ENCODE assay signal across 8 mouse cellular contexts in the genomic region with DNA sequence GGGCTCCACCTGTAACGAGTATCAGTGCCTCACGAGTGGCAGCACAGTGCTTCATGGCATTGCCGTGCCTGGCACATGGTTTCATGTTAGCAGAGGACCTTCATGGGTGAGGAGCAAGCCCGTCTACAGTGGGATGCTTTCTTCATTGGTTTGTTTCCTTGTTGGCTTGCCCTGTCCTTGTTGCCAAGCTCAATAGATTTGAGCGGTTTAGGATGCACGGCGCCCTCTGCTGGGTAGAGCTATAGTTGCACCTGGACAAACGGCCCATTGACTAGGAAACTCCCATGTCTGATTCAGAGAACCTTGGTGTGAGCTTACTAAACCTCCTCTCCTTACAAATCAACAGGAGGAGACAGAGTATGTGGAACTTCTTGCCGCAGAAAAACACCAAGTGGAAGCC. TPM values are rescaled to one million over a fixed set of nuclear protein-coding genes. Genes with fewer than 3 reads are reported as not detected.
DNase-seq lines count a peak whose midpoint lies in the region; ATAC-seq and TF ChIP-seq lines count a peak whose summit lies in the region.
"Had no signal": no experiment of that assay in that cellular context is flagged by ENCODE, and none has a peak within 500 bp of the region (broad histone marks: within the 10 kb centered on the region; RNA-seq: fewer than 3 reads in every experiment).

No protein-coding gene starts in this region.

- no peaks in the 10 kb centered on the region for H3K79me3 ChIP-seq in C2C12 (ENCODE audit: low read depth)

- no peak overlapping the region for H3K27ac ChIP-seq in cerebellum, adult 2 months (ENCODE audit: insufficient read depth, low read length)
- H3K27ac ChIP-seq: liver, embryonic 15.5 days had no signal

- ATAC-seq in G1E (ENCODE audit: extremely low read depth, insufficient number of reproducible peaks, low FRiP score, poor library complexity, severe bottlenecking) = no peak
- ATAC-seq in megakaryocyte, adult 5-6 weeks (ENCODE audit: poor library complexity, severe bottlenecking) = peak; percentile 39

- no peak overlapping the region for H3ac ChIP-seq in C2C12 (ENCODE audit: control insufficient read depth, insufficient read length, low read depth)

- 27% methylated on average over 9 of the region's 9 CpGs for WGBS in cerebellum, adult 2 months

- H3K36me3 ChIP-seq in C2C12 (ENCODE audit: control insufficient read depth, insufficient read depth) (peaks cover 37% of the 10 kb centered on the region), G1E (replicated peaks) (peaks cover 64% of the 10 kb centered on the region)

- no peaks in the 10 kb centered on the region for H3K9me3 ChIP-seq in G1E (replicated peaks)
- H3K9me3 ChIP-seq: liver, embryonic 15.5 days had no signal

- peak; percentile 53 for TF ChIP-seq CTCF in C2C12 (IDR thresholded peaks at IDR 0.05; ENCODE audit: control insufficient read depth, insufficient read depth, insufficient read length)
- TF ChIP-seq CTCF in G1E (IDR thresholded peaks at IDR 0.05; ENCODE audit: low read depth, low read length) = peak; percentile 80
- peak; percentile 78 for TF ChIP-seq CTCF in cerebellum, adult 2 months (IDR thresholded peaks at IDR 0.05; ENCODE audit: borderline replicate concordance, insufficient read depth, low read depth, low read length)

- peak; percentile 60 for DNase-seq in G1E (ENCODE audit: low spot score)
- DNase-seq in cerebellum, adult 2 months = peak; percentile 65 to 79
- DNase-seq in gastrocnemius, postnatal 25 days = peak; percentile 44
- DNase-seq in layer of hippocampus, adult 9-10 months (ENCODE audit: low spot score) = peak; percentile 61
- peak; percentile 47 to 72 for DNase-seq in spleen, adult 18-20 months

- H3K4me3 ChIP-seq in C2C12 (ENCODE audit: insufficient read depth, poor library complexity, severe bottlenecking) (no peak overlapping the region), G1E (ENCODE audit: low read depth, low read length) (no peak overlapping the region)
- no peak overlapping the region for H3K4me3 ChIP-seq in cerebellum, adult 2 months (replicated peaks; ENCODE audit: insufficient read depth, low read depth, low read length)
- H3K4me3 ChIP-seq: liver, embryonic 15.5 days had no signal

- H3K79me2 ChIP-seq in C2C12 (ENCODE audit: control insufficient read depth, insufficient read depth) = no peaks in the 10 kb centered on the region

- TF ChIP-seq POLR2A in cerebellum, adult 2 months (IDR thresholded peaks at IDR 0.05; ENCODE audit: borderline replicate concordance, insufficient read depth, low read length) = no peak

- H3K27me3 ChIP-seq in C2C12 (ENCODE audit: control insufficient read depth, insufficient read depth, insufficient read length) (no peaks in the 10 kb centered on the region), G1E (ENCODE audit: insufficient read depth, low read length) (no peaks in the 10 kb centered on the region)
- H3K27me3 ChIP-seq in cerebellum, adult 2 months (ENCODE audit: control insufficient read depth, insufficient read depth, low read length) = no peaks in the 10 kb centered on the region
- H3K27me3 ChIP-seq: liver, embryonic 15.5 days had no signal

- peaks cover 29% of the 10 kb centered on the region for H3K4me1 ChIP-seq in G1E (ENCODE audit: insufficient read depth, low read depth, low read length)
- H3K4me1 ChIP-seq in cerebellum, adult 2 months (ENCODE audit: control insufficient read depth, insufficient read depth, low read length) = no peaks in the 10 kb centered on the region

TF ChIP-seq in C2C12, 6 proteins besides CTCF, POLR2A, EP300 and RAD21:
- no peak for TF ChIP-seq CEBPB (IDR thresholded peaks at IDR 0.05; ENCODE audit: low read depth)
- no peak for TF ChIP-seq MYOG (IDR thresholded peaks at IDR 0.05; ENCODE audit: control insufficient read depth, extremely low read depth, insufficient read length)
- TF ChIP-seq MAX (IDR thresholded peaks at IDR 0.05) = no peak
- TF ChIP-seq USF1 (IDR thresholded peaks at IDR 0.05; ENCODE audit: low read depth) = no peak
- TF ChIP-seq FOSL1 (IDR thresholded peaks at IDR 0.05; ENCODE audit: insufficient read depth, low read length, poor library complexity, severe bottlenecking) = no peak
- no peak for TF ChIP-seq MYOD1 (IDR thresholded peaks at IDR 0.05; ENCODE audit: control insufficient read depth, insufficient read length, low read depth)
TF ChIP-seq in C2C12: peak in this region for 0.

RNA-seq across cellular contexts. Expression of gene Tmco3, which starts 4.4 kb away (rescaled TPM):
- polyA plus RNA-seq in C2C12 (2012; fragmentation: generic; extraction: Trizol) (11.9 TPM), G1E (2012) (10.2 and 13.4 TPM in 2 replicates)
- total RNA-seq in G1E (2014; fragmentation: Nextera tagmentation) (5.8 and 7.0 TPM in 2 replicates), G1E (2017) (9.3 and 12.6 TPM in 2 replicates)
- polyA plus RNA-seq in cerebellum, adult 2 months (2012; rRNA removed) = 46.9 and 55.2 TPM in 2 replicates
- total RNA-seq in gastrocnemius, postnatal 25 days (2021) = 10 to 100 TPM; 10.6 to 17.1 TPM
- 11.2 and 16.0 TPM in 2 replicates for total RNA-seq in megakaryocyte, adult 5-6 weeks (2015)
- 8.2 and 8.9 TPM in 2 replicates for total RNA-seq in megakaryocyte, adult 5-6 weeks (2017)

RNA-seq across cellular contexts. Expression of gene Dcun1d2, which starts 4.4 kb away (rescaled TPM):
- 12.2 TPM for polyA plus RNA-seq in C2C12 (2012; fragmentation: generic; extraction: Trizol)
- total RNA-seq in G1E (2014; fragmentation: Nextera tagmentation) = 15.7 and 19.5 TPM in 2 replicates
- 24.0 and 28.5 TPM in 2 replicates for total RNA-seq in G1E (2017)
- polyA plus RNA-seq in G1E (2012) = 2.9 and 4.6 TPM in 2 replicates
- 61.6 and 62.3 TPM in 2 replicates for polyA plus RNA-seq in cerebellum, adult 2 months (2012; rRNA removed)
- 10 to 100 TPM; 61.9 to 67.8 TPM for total RNA-seq in gastrocnemius, postnatal 25 days (2021)
- total RNA-seq in megakaryocyte, adult 5-6 weeks (2015) = 10.6 and 10.8 TPM in 2 replicates
- 14.6 and 19.7 TPM in 2 replicates for total RNA-seq in megakaryocyte, adult 5-6 weeks (2017)

RNA-seq across cellular contexts. Expression of gene Adprhl1, which starts 38.4 kb away (rescaled TPM):
- 0.04 TPM for polyA plus RNA-seq in C2C12 (2012; fragmentation: generic; extraction: Trizol)
- not detected in 2 replicates for total RNA-seq in G1E (2014; fragmentation: Nextera tagmentation)
- total RNA-seq in G1E (2017) = 0.06 and 0.22 TPM in 2 replicates
- polyA plus RNA-seq in G1E (2012) = not detected in 2 replicates
- polyA plus RNA-seq in cerebellum, adult 2 months (2012; rRNA removed) = 2.2 and 2.5 TPM in 2 replicates
- total RNA-seq in gastrocnemius, postnatal 25 days (2021) = 10 to 100 TPM; 42.3 to 61.6 TPM
- not detected in 2 replicates for total RNA-seq in megakaryocyte, adult 5-6 weeks (2015)
- total RNA-seq in megakaryocyte, adult 5-6 weeks (2017) = not detected in 2 replicates

RNA-seq across cellular contexts. Expression of gene Tfdp1, which starts 46.2 kb away (rescaled TPM):
- polyA plus RNA-seq in C2C12 (2012; fragmentation: generic; extraction: Trizol) (124 TPM), G1E (2012) (29.6 and 68.6 TPM in 2 replicates)
- total RNA-seq in G1E (2014; fragmentation: Nextera tagmentation) (237 and 247 TPM in 2 replicates), G1E (2017) (129 and 155 TPM in 2 replicates)
- 72.1 and 74.7 TPM in 2 replicates for polyA plus RNA-seq in cerebellum, adult 2 months (2012; rRNA removed)
- 10 to 100 TPM; 45.5 to 46.3 TPM for total RNA-seq in gastrocnemius, postnatal 25 days (2021)
- total RNA-seq in megakaryocyte, adult 5-6 weeks (2015) = 136 and 146 TPM in 2 replicates
- total RNA-seq in megakaryocyte, adult 5-6 weeks (2017) = 103 and 105 TPM in 2 replicates

Comparison
In these comparisons a context has a peak if more than half of its experiments do, and no peak if none do; other contexts are left out.
1. RNA of gene Adprhl1, which starts 38.4 kb away (total RNA-seq): 42.3 to 61.6 TPM in gastrocnemius, postnatal 25 days; 0.06 to 0.22 TPM in G1E and not detected in megakaryocyte, adult 5-6 weeks; every median in the first group is over 10 times any median in the second.
2. Peak in every context shown above with its lines, with median percentiles within 50 percentile points of each other: CTCF ChIP-seq and DNase-seq.